Mouse (Mus musculus) CD4-positive naive resting alpha-beta T cell, adult 76 days (primary cell): ENCODE results near the gene Prl2c3. TPM values are rescaled to one million over a fixed set of nuclear protein-coding genes. Genes with fewer than 3 reads are reported as not detected.

Source experiments
- total RNA-seq: library from RNA; stranded (reverse); gene quantifications from one replicate; pipeline ENCODE4 v1.2.4, GENCODE M21; 2023

Gene Prl2c3
- not detected for total RNA-seq

DNA sequence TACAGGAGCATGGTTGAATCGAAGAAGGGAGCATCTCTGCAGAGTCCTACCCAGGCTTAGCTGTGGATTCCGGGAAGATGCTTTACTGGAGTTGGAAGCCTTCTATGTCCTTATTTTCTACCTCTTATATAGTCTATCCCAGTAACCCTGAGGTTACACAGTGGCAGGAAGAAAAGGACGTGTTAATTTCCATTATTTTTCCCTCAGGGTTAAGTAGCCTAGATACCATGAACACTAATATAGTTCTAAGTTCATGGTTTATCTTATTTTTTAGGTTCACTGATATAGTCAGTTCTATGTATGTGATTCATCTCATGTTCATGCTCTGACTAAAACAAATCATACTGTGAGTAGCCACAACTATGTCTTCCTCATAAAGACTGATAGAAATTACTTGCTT lies at the start of gene Prl2c3:
Gene Prl2c3, minus strand, starts transcription at position 101 of the 400 bp plus-strand sequence.

Other genes starting within 250 kb of the Prl2c3 start
- 23.4 TPM for gene Ero1lb, start 234.2 kb downstream of the Prl2c3 start, total RNA-seq
- gene Prl2c2, start 205.3 kb upstream of the Prl2c3 start, total RNA-seq, result not detected